Mouse (Mus musculus): ENCODE results near the gene BC048562. TPM values are rescaled to one million over a fixed set of nuclear protein-coding genes. Genes with fewer than 3 reads are reported as not detected.

Gene BC048562
- not detected for total RNA-seq (2021)
- long read RNA-seq, experiment 1, result 0 reads
- long read RNA-seq, experiment 2, result 0 reads

- DNase-seq, result no peak
Measured at GRCm38 (mm10) chr9:108436182-108436581, at the start of gene BC048562. BC048562 (plus strand) TSS chr9:108436482.

GRCm38 (mm10) chr9:108386816-108387215, 49.5 kb upstream of the BC048562 start:
- DNase-seq, result no peak

GRCm38 (mm10) chr9:108388601-108389000, 47.7 kb upstream of the BC048562 start:
- DNase-seq, result no peak

- no peak for DNase-seq
Measured at GRCm38 (mm10) chr9:108389220-108389619, 47.1 kb upstream of the BC048562 start.

GRCm38 (mm10) chr9:108392676-108393075, 43.6 kb upstream of the BC048562 start, which contains the start of gene 1700102P08Rik:
1700102P08Rik (plus strand) TSS chr9:108392805.
- no peak for DNase-seq

GRCm38 (mm10) chr9:108394191-108394590, 42.1 kb upstream of the BC048562 start:
- DNase-seq, result no peak

GRCm38 (mm10) chr9:108395427-108395826, 40.9 kb upstream of the BC048562 start:
- no peak for DNase-seq

GRCm38 (mm10) chr9:108398324-108398723, 38.0 kb upstream of the BC048562 start:
- DNase-seq, result no peak

GRCm38 (mm10) chr9:108401186-108401960, 34.9 kb upstream of the BC048562 start:
- DNase-seq, result peak; percentile 34

GRCm38 (mm10) chr9:108403081-108403480, 33.2 kb upstream of the BC048562 start:
- DNase-seq, result no peak

GRCm38 (mm10) chr9:108404451-108404850, 31.8 kb upstream of the BC048562 start:
- no peak for DNase-seq

GRCm38 (mm10) chr9:108409535-108409934, 26.7 kb upstream of the BC048562 start:
- no peak for DNase-seq

GRCm38 (mm10) chr9:108411381-108411942, 24.8 kb upstream of the BC048562 start:
- no peak for DNase-seq

GRCm38 (mm10) chr9:108412221-108412620, 24.1 kb upstream of the BC048562 start:
- peak; percentile 38 for DNase-seq

- DNase-seq, result no peak
Measured at GRCm38 (mm10) chr9:108428384-108428783, 7.9 kb upstream of the BC048562 start, which contains the start of gene Ccdc36. Ccdc36 (minus strand) TSS chr9:108428484.

GRCm38 (mm10) chr9:108431431-108432067, 4.7 kb upstream of the BC048562 start:
- peak; percentile 16 for DNase-seq

GRCm38 (mm10) chr9:108439176-108439575, 2.9 kb downstream of the BC048562 start:
- no peak for DNase-seq

GRCm38 (mm10) chr9:108440485-108440884, 4.2 kb downstream of the BC048562 start:
- DNase-seq, result no peak

GRCm38 (mm10) chr9:108441236-108441919, 5.1 kb downstream of the BC048562 start:
- no peak for DNase-seq

GRCm38 (mm10) chr9:108445125-108445524, 8.8 kb downstream of the BC048562 start:
- no peak for DNase-seq

GRCm38 (mm10) chr9:108449860-108450259, 13.6 kb downstream of the BC048562 start:
- peak; percentile 49 for DNase-seq
